Mouse (Mus musculus) hindbrain, embryonic 15.5 days (tissue): ENCODE measurements at regions not wholly inside any gene's neighbourhood (a gene's known extent, or its start where the extent isn't known, plus 50 kb on each side); places are given as distances from the start of the nearest gene placed in this dataset.

Source experiments
- ATAC-seq: fragments of 200-750 bp; cut with Nextera tagmentation; 2 replicates; pipeline ENCODE4 v1.8.0; 2017; ENCODE audit warnings: low read depth, moderate number of reproducible peaks, moderate TSS enrichment; ENCODE audit not compliant: low FRiP score
- H3K27ac ChIP-seq: fragments of 300-500 bp; sonication (generic); replicated peaks from 2 replicates; pipeline ENCODE4 v1.5.1; 2015; ENCODE audit warnings: mild to moderate bottlenecking, inconsistent platforms
- H3K27me3 ChIP-seq: fragments of 300-500 bp; sonication (generic); 2 replicates; pipeline ENCODE4 v1.6.1; 2015; ENCODE audit warnings: control low read depth, inconsistent platforms
- H3K36me3 ChIP-seq: fragments of 300-500 bp; sonication (generic); 2 replicates; pipeline ENCODE4 v1.6.1; 2015; ENCODE audit warnings: control low read depth, inconsistent platforms
- H3K4me1 ChIP-seq: fragments of 300-500 bp; sonication (generic); replicated peaks from 2 replicates; pipeline ENCODE4 v1.6.1; 2015; ENCODE audit warnings: control low read depth, inconsistent platforms
- H3K4me2 ChIP-seq: fragments of 300-500 bp; sonication (generic); 2 replicates; pipeline ENCODE4 v1.6.1; 2015; ENCODE audit warnings: moderate library complexity, mild to moderate bottlenecking, inconsistent platforms
- H3K4me3 ChIP-seq: fragments of 300-500 bp; sonication (generic); 2 replicates; pipeline ENCODE4 v1.5.1; 2015; ENCODE audit warnings: mild to moderate bottlenecking, inconsistent platforms
- H3K9ac ChIP-seq: fragments of 300-500 bp; sonication (generic); 2 replicates; pipeline ENCODE4 v1.6.1; 2015; ENCODE audit warnings: inconsistent platforms
- H3K9me3 ChIP-seq: fragments of 300-500 bp; sonication (generic); 2 replicates; pipeline ENCODE4 v1.6.1; 2016; ENCODE audit warnings: control low read depth, inconsistent platforms
- WGBS: fragments of 180-500 bp; shearing (Covaris S2); methylation state at CpG from one replicate; pipeline ENCODE4 v1.1.7; 2015; 5-methylcytosine and 5-hydroxymethylcytosine counted together

GRCm38 (mm10) chr17:87517258-87517657, 70.5 kb upstream of the Calm2 start:
- no peaks in the 10 kb centered on the region for H3K36me3 ChIP-seq
- H3K4me1 ChIP-seq, result peaks cover 15% of the 10 kb centered on the region
- 67% methylated on average over 9 of the region's 9 CpGs for WGBS
- H3K4me2 ChIP-seq, result no peak overlapping the region
- H3K9me3 ChIP-seq, result no peaks in the 10 kb centered on the region
- no peak overlapping the region for H3K9ac ChIP-seq
- ATAC-seq, result no peak
- no peak overlapping the region for H3K27ac ChIP-seq
- no peak overlapping the region for H3K4me3 ChIP-seq
- H3K27me3 ChIP-seq, result no peaks in the 10 kb centered on the region

- Histone ChIP-seq H3K4me3 (no peak overlapping the region), H3K4me2 (no peak overlapping the region), H3K27ac (no peak overlapping the region), H3K27me3 (no peaks in the 10 kb centered on the region), H3K36me3 (no peaks in the 10 kb centered on the region), H3K9ac (no peak overlapping the region), H3K9me3 (no peaks in the 10 kb centered on the region), H3K4me1 (peaks cover 20% of the 10 kb centered on the region)
- no peak for ATAC-seq
- WGBS, result 90% methylated on average over 9 of the region's 9 CpGs
These were observed 72.7 kb upstream of the Calm2 start for GRCm38 (mm10) chr17:87519454-87519853.

GRCm38 (mm10) chr17:87520841-87521240, 74.1 kb upstream of the Calm2 start:
- Histone ChIP-seq H3K27ac (no peak overlapping the region), H3K4me1 (peaks cover 20% of the 10 kb centered on the region), H3K4me2 (no peak overlapping the region), H3K9ac (no peak overlapping the region), H3K4me3 (no peak overlapping the region), H3K27me3 (no peaks in the 10 kb centered on the region), H3K9me3 (no peaks in the 10 kb centered on the region), H3K36me3 (no peaks in the 10 kb centered on the region)
- no peak for ATAC-seq
- 86% methylated on average over 5 of the region's 5 CpGs for WGBS

- no peak overlapping the region for H3K4me2 ChIP-seq
- H3K9me3 ChIP-seq, result no peaks in the 10 kb centered on the region
- H3K27ac ChIP-seq, result peak overlapping the region; percentile 76
- 25% methylated on average over 10 of the region's 10 CpGs for WGBS
- no peaks in the 10 kb centered on the region for H3K27me3 ChIP-seq
- H3K4me3 ChIP-seq, result no peak overlapping the region
- H3K4me1 ChIP-seq, result peaks cover 20% of the 10 kb centered on the region
- H3K9ac ChIP-seq, result no peak overlapping the region
- ATAC-seq, result peak; percentile 62
- H3K36me3 ChIP-seq, result no peaks in the 10 kb centered on the region
These were observed 75.0 kb upstream of the Calm2 start for GRCm38 (mm10) chr17:87521622-87522151.

- Histone ChIP-seq H3K4me2 (no peak overlapping the region), H3K4me3 (no peak overlapping the region), H3K9me3 (no peaks in the 10 kb centered on the region), H3K9ac (no peak overlapping the region), H3K36me3 (no peaks in the 10 kb centered on the region), H3K4me1 (peaks cover 20% of the 10 kb centered on the region), H3K27me3 (no peaks in the 10 kb centered on the region), H3K27ac (peak overlapping the region; percentile 76)
- ATAC-seq, result peak; percentile 46; the same call in 1 of the 2 replicates
- WGBS, result 13% methylated on average over 8 of the region's 8 CpGs
These were observed 75.9 kb upstream of the Calm2 start for GRCm38 (mm10) chr17:87522500-87523091.

GRCm38 (mm10) chr17:87523643-87524042, 76.9 kb upstream of the Calm2 start:
- Histone ChIP-seq H3K9ac (no peak overlapping the region), H3K27me3 (no peaks in the 10 kb centered on the region), H3K4me1 (peaks cover 20% of the 10 kb centered on the region), H3K9me3 (no peaks in the 10 kb centered on the region), H3K27ac (no peak overlapping the region), H3K4me2 (no peak overlapping the region), H3K36me3 (no peaks in the 10 kb centered on the region), H3K4me3 (no peak overlapping the region)
- ATAC-seq, result no peak
- 45% methylated on average over 10 of the region's 10 CpGs for WGBS

- no peaks in the 10 kb centered on the region for H3K9me3 ChIP-seq
- 95% methylated on average over 7 of the region's 7 CpGs for WGBS
- no peak overlapping the region for H3K9ac ChIP-seq
- no peak for ATAC-seq
- H3K27me3 ChIP-seq, result no peaks in the 10 kb centered on the region
- H3K4me3 ChIP-seq, result no peak overlapping the region
- H3K36me3 ChIP-seq, result no peaks in the 10 kb centered on the region
- no peak overlapping the region for H3K27ac ChIP-seq
- peaks cover 32% of the 10 kb centered on the region for H3K4me1 ChIP-seq
- no peak overlapping the region for H3K4me2 ChIP-seq
These were observed 80.4 kb upstream of the Calm2 start for GRCm38 (mm10) chr17:87527174-87527573.

- Histone ChIP-seq H3K4me1 (peaks cover 28% of the 10 kb centered on the region), H3K9me3 (no peaks in the 10 kb centered on the region), H3K27me3 (no peaks in the 10 kb centered on the region), H3K36me3 (no peaks in the 10 kb centered on the region), H3K9ac (peak overlapping the region; percentile 21), H3K27ac (peak overlapping the region; percentile 61), H3K4me3 (peak overlapping the region; percentile 45), H3K4me2 (peak overlapping the region; percentile 78)
- peak; percentile 83 for ATAC-seq
- 11% methylated on average over 29 of the region's 29 CpGs for WGBS
These were observed 83.6 kb upstream of the Calm2 start for GRCm38 (mm10) chr17:87530162-87530817.

- Histone ChIP-seq H3K36me3 (no peaks in the 10 kb centered on the region), H3K27ac (peak overlapping the region; percentile 61), H3K4me2 (peak overlapping the region; percentile 78), H3K4me3 (peak overlapping the region; percentile 45), H3K9ac (peak overlapping the region; percentile 21), H3K27me3 (no peaks in the 10 kb centered on the region), H3K9me3 (no peaks in the 10 kb centered on the region), H3K4me1 (peaks cover 28% of the 10 kb centered on the region)
- ATAC-seq, result no peak; the same call in 1 of the 2 replicates
- 2% methylated on average over 17 of the region's 17 CpGs for WGBS
These were observed 84.2 kb upstream of the Calm2 start for GRCm38 (mm10) chr17:87530818-87531410.

GRCm38 (mm10) chr17:87531411-87532157, 84.8 kb upstream of the Calm2 start:
- H3K27ac ChIP-seq, result peak overlapping the region; percentile 61; the same call in 1 of the 2 replicates
- H3K9ac ChIP-seq, result peak overlapping the region; percentile 21
- H3K9me3 ChIP-seq, result no peaks in the 10 kb centered on the region
- H3K4me3 ChIP-seq, result peak overlapping the region; percentile 45
- no peaks in the 10 kb centered on the region for H3K36me3 ChIP-seq
- WGBS, result 2% methylated on average over 21 of the region's 21 CpGs
- no peaks in the 10 kb centered on the region for H3K27me3 ChIP-seq
- peaks cover 28% of the 10 kb centered on the region for H3K4me1 ChIP-seq
- peak overlapping the region; percentile 78 for H3K4me2 ChIP-seq
- ATAC-seq, result no peak

- Histone ChIP-seq H3K4me3 (peak overlapping the region; percentile 12; the same call in 1 of the 2 replicates), H3K27me3 (no peaks in the 10 kb centered on the region), H3K4me1 (peaks cover 28% of the 10 kb centered on the region), H3K27ac (0 out of 2 replicates have a peak overlapping the region, but pooled peaks have one; percentile 5), H3K9me3 (no peaks in the 10 kb centered on the region), H3K4me2 (peak overlapping the region; percentile 78), H3K36me3 (no peaks in the 10 kb centered on the region), H3K9ac (no peak overlapping the region; the same call in 1 of the 2 replicates)
- no peak for ATAC-seq
- WGBS, result 11% methylated on average over 9 of the region's 9 CpGs
These were observed 85.4 kb upstream of the Calm2 start for GRCm38 (mm10) chr17:87532158-87532545.
